Mouse (Mus musculus) gastrocnemius, postnatal 14 days (tissue): ENCODE data around the gene Fam178b. TPM values are rescaled to one million over a fixed set of nuclear protein-coding genes. Genes with fewer than 3 reads are reported as not detected.

Source experiments
- DNase-seq: peaks from one replicate; pipeline ENCODE4 v3.0.0; 2021; ENCODE audit warnings: mixed read lengths
- intact Hi-C: fragments of 180-260 bp; cut with DNase I; formaldehyde crosslinking; loops from one replicate; pipeline ENCODE4 v1.15.1; 2025; ENCODE audit warnings: low total_unique reads
- long read RNA-seq, 2 experiments: library from polyadenylated mRNA; stranded (forward); transcript quantifications; one replicate each; pipeline ENCODE4 v2.0.0; 2021
- total RNA-seq, 2 experiments: library from RNA; stranded (reverse); gene quantifications; 2 replicates each; pipeline ENCODE4 v1.2.3; 2021

Fam178b gene
- 1 to 10 TPM in 1 of 2 experiments, under 1 TPM in 1; 0.91 to 4.2 TPM for total RNA-seq
- long read RNA-seq, experiment 1, result 0 reads
- long read RNA-seq, experiment 2, partial matches to known transcripts, result 0 of 1 reads
- long read RNA-seq, experiment 2, other reads (novel, unspliced or antisense), result 0 of 1 reads

DNA sequence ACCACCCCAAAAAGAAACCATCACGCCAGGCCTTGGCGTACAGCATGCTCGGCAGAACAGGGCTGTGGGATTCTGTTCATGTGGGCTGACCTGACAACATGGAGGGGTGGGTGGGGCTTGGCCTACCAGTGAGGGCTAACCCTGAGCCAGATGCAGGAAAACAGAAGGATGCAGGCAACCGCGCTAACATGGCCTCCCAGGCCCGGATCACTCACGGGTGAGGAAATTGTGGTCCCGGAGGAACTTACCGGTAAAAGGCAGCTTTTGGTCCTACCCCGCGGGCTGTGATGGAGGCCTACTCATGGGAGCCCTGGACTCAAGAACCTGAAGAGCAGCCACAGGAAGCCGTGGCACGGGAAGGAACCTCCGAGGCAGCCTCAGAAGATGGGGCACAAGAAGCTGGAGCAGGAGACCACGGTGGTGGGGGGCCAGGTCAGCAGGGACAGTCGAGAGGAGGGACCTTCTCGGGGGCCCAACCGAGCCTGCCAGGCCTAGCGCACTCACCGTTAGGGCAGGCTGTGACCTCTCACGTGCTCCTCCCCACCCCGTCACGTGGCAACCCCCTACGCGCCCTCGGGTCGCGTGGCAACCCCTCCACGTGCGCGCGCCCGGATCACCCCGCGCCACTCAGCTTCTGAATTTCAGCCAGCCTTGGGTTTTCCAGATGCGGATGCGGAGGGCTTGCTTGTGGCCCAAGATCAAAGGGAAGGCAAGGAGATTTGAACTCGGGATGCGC lies at the start of gene Fam178b:
Gene Fam178b (minus strand): TSS at position 564 of the 736 bp plus-strand sequence.
- intact Hi-C loops, result loop anchor here (5.0 kb wide), 2 partner anchors 40 to 135 kb away; partner anchors contain the start of gene Ankrd39
- DNase-seq, result no peak

DNA sequence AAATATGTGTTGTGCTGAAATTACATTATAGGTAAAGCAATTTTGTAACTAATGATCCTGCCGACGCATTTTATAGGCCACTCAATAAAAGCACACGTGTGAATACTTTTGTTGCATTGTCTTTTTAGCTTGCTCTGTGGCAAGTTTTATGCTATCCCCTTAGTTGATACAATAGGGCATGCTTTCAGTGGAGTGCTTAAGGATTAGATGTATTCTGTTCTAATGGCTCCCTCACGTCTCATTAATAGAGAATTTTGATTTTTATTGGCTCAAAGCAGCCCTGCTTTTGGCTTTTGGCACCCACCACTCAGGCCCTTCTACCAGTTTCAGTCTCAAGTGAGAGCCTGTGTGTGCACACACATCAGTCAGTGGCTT lies 41.1 kb upstream of the Fam178b start:
- DNase-seq, result no peak
- intact Hi-C loops, result no loop called here

DNA sequence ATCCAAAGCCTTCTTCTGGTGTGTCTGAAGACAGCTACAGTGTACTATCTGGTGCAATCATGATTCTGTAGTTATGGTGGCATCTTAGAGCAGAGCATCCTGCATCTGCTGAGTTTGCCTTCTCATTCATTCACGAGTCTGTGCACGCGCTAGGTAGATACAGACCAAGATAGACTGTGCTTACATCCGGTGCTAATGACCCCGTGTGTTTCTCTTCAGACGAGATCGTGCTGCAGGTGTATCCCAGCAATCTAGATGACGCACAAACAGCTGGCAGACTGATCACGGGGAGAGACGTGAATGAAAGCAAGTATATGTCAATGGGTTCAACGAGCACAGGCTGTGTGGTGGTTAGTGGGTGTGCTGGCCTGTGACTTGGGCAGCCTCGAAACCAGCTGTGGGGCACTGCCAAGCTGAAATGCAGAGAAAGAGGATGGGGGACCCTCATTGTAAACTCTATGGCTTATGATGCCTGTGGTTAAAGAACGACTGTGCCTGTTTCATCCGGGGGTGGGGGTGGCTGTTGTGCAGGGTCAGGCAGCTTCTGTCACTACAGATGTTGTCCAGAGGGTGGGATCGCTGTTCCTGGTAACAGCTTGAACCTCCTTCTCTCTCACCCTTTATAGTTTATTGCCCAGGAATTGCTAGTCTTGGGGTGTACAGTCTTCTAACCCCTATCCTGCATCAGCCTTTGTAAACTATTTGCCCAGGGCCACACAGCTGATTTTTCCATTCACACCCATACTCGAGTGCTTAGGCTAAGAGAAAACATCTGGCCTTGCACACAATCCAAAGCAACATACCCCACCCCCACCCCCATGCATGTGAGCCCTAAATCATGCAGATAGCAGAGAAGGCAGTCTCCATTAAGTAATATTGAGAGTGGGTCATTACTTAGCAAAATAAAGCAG lies 40.4 kb upstream of the Fam178b start:
- intact Hi-C loops, result no loop called here
- no peak for DNase-seq

DNA sequence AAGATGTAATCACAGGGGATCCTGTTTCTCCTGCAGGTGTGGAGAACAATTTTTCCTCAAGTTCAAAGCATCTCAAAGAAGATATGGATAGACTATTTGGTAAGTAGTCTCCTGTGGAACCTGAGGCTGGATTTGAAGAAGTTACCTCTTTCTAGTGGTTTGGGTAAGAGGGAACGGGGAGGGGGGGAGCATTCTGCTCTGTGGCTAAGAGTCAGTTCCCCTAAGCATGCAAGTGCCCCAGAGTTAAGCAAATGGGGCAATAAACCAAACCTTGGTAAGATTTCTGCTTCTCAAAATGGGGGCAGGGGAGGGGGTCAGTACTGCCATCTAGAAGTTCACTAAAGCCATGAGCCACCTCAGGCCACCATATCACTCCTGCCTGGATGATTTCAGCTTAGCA lies 35.8 kb upstream of the Fam178b start:
- DNase-seq, result no peak
- intact Hi-C loops, result no loop called here

DNA sequence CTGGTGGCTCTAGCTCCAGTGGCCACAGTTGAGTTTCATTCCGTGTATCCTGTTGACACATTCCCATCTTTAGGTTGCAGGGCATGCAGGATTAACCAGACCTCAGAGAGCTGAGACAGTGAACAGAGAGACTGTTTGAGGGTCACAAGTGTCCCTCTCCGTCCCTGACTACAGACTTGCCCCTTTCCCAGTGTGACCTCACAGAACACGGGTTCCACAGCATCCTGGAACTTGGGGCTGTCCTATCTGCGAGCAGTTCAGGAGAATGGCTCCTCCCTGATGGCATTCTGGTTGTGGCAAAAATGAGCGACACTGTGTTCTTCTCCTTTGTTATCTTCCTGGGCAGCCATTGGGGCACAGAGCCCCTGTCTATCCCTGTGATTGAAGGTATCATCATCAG lies 31.3 kb upstream of the Fam178b start, which contains the start of gene Actr1b:
Gene Actr1b (minus strand): TSS at position 112 of the 400 bp plus-strand sequence.
- intact Hi-C loops, result no loop called here
- DNase-seq, result no peak

DNA sequence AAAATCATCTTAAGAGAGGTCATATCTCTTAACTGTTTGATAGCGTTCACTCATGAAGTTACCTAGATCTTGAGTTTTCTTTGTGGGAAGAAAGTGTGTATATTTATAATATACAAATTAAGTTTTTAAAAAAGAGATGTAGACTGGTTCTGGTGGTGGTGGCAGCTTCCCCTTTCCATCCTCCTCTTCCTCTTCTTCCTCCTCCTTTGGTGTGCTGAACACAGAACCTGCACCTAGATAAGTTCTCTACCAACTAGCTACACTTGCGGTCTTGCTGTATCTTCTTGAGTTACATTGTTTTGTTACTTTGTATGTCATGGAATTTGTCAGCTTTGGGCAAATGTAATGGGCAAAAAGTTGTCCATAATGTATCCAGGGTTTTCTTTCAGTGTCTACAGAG lies 28.1 kb upstream of the Fam178b start:
- intact Hi-C loops, result no loop called here
- no peak for DNase-seq

DNA sequence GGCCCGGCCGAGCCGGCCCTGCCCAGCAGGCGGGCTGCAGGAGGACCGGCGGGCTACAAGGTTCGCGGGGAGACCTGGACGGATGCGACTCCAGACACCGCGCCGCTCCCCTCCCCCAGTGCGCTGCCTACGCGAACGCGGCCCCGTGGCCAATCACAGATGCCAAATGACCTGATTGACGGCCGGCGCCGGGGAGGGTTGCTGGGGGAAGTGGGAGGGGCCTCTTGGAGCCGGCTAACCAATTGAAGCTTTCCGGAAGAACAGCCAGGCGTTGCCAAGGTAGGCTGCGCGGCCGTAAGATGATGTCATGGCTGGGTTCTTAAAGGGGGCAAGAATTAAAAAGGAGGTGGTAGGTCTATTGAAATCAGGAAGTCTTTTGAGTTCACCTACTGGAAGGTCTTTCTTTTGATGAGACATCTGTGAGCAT lies 26.9 kb upstream of the Fam178b start, which contains the start of gene 4933424G06Rik:
Gene 4933424G06Rik (plus strand): TSS at position 296 of the 427 bp plus-strand sequence.
- peak; percentile 99 for DNase-seq
- intact Hi-C loops, result no loop called here

DNA sequence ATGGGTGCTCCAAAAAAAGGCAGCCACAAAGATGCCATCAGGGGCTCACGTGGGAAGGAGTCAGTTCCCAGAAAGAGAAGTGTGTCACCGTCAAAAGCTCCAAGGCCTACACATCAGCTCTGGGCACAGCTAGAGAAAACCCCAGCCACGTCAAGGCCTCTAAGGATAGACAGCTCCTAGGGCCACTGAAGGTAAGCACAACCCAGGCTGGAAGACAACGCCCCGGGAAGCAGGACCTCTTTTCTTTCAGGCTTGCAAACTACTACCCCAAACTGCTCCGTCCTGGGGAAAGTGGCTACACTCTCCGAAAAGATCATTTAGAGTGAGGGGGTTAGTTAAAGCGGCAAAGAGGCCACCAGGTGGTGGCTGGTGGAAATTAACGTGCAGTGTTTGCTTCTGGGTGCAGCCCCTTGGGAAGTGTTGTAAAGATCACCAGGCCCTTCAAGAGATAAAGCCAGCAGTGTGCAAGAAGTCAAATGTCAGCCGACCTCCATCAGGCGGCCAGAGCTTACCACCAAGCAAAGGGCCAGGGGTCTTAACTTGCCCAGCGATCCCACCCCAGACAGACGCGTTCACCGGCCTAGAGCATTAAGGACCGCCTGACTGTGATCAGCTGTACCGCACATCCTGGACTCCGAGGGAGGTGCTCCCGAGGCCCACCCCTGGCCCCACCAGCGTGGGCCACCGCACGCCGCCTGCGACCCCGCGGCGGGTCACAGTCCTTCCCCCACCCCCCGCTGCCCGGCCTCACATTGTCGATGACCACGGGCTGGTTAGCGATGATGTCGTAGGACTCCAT lies 26.3 kb upstream of the Fam178b start:
- intact Hi-C loops, result no loop called here
- DNase-seq, result peak; percentile 17

DNA sequence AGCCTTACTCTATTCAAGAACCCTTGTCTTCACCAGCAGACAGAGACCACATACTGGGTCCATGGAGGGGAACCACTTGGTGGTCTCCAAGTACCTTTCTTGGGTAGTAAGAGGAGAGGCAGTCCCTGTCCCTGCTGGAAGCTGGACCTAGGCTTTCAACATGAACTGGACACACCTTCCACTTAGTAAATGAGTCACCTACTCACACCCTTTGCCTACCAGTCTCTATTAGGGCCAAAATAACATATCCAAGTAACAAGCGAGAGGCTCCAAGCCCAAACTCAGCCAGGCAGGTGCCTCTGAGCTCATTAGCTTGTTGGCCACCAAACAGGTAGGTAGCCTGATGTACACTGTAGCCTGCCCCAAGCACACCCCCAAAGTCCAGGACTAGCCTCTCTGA lies 25.6 kb upstream of the Fam178b start:
- intact Hi-C loops, result no loop called here

DNA sequence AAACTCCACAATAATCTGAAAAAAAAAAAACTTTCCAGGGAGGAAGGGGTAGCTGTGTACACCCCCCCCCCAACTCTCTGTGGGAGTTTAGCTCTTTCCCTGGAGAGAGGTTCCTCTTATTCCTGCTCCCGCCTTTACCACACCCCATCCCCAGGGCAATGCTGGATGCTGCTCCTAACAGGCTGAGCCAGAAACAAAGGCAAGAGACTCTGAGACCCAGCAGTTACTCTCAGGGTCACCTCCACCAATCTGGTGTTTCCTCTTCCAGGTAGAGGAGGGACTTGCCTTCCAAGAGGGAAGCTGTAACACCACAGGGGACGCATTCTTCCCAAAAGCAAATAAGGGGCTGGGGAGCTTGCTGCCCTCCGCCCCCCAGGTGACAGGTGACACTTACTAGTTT lies 24.8 kb upstream of the Fam178b start:
- intact Hi-C loops, result no loop called here
- no peak for DNase-seq

More for the DNA sequence above, 25.6 kb upstream of the Fam178b start:
- DNase-seq, result no peak

DNA sequence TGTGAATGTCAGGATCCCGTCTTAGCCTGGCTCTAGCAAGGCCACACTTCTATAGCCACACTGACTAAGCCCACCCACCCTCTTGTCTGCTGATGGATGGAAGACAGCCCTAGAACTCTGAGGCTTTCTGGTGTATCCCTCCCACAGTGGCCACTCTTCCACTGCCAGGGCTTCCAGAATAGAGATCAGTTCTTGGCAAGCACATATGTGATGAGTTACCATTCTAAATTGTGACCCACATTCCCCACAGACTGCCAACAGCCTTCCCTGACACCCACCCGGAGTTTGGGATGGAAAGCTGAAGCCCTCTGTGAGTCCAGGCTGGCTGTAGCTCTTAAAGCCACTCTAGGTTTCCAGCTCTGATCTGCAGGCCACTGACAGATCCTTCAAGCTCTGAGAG lies 24.2 kb upstream of the Fam178b start:
- intact Hi-C loops, result no loop called here
- DNase-seq, result no peak

DNA sequence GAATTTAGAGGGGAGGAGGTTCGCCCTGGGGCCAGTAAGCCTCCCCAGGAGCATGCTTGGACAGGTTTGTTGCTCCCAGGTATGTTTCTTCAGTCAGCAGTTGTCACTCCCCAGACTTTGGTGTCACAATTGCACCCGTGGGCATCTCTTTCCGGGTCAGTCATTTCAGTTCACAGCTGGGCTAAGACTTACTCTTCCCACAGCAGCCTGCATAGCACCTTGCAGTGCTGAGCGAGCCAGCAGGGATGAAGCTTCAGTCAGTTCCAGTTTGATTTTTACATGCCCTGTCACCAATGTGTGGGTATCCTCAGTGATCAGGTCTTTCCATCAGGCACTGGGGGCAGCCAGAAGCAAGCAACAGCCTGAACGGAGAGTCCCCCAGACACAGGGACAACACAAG lies 14.0 kb upstream of the Fam178b start:
- no peak for DNase-seq

DNA sequence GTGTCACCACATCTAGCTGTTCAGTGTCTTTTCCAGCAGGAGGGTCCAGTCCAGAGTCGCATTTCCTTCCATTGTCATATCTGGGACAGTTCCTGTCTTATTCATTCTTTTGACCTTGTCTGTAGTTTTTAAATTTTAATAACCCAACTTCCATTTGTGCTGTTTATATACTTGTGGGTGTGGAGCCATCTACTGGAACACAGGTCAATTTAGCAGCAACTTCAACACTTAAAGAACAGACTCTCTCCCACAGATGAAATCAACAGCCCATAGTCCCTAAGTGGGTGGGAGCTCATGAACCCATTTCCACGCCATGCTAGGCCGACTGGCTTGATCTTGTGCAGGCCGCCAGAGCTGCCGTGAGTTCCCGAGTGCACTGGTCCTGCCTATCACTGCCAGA lies 13.4 kb upstream of the Fam178b start:
- no peak for DNase-seq
- intact Hi-C loops, result no loop called here

More for the DNA sequence above, 14.0 kb upstream of the Fam178b start:
- intact Hi-C loops, result no loop called here

DNA sequence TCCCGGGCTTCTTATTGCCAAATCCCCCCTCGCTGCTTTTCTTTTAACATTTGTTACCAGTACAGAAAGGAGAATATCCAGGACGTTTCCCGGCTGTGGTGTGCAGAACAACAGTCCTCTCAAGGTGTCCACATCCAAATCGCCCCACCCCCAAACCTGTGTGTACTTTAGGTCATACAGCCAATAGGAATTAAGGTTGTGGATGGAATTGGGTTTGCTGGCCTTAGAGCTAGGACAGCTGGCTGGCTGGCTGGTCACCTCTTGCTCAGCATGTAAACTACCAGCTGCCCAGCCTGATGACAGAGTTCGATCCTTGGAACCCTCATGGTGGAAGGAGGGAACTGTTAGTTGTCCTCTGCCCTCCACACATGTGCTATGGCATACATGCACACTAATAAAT lies 11.9 kb upstream of the Fam178b start:
- no peak for DNase-seq
- intact Hi-C loops, result no loop called here

DNA sequence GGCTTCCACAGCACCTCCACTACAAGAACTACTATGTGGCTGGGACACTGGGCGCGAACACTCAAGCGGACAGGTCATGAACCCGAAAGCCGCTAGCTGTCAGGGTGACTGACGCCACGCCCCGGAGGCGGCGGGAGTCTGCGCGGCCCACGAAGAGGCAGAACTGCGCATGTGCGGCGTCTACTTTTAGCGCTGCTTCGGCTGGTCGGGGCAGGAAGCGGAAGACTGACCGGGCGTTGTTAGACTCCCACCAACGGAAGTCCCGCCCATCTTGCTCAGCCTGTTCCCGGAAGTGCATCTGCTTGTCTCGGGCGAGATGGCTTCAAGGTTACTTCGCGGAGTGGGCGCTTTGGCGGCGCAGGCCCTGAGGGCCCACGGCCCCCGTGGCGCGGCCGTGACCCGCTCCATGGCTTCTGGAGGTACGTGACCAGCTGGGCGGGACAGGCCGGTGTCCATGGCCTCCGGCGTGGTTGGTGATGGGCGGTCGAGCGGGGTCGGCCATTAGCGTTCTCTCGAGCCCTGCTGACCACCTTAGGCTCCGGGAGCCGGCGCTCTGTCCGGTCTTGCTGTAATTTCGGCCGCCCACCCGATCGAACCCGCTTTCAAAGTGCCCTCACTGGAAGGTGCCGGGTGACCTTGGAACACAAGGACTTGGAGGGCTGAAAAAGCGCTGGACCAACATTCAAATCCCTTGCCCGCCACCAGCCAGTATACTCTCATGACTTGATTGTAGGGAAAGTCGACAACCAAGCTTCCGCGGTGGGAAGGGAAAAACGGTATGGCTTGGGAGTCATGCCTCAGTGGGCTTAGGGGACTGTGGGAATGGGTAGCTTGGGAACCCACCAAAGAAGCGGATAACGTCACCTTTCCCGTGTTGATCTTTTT lies 8.5 kb upstream of the Fam178b start, which contains the start of gene Cox5b:
Gene Cox5b (plus strand): TSS at position 179 of the 885 bp plus-strand sequence.
- DNase-seq, result peak; percentile 98
- intact Hi-C loops, result no loop called here

DNA sequence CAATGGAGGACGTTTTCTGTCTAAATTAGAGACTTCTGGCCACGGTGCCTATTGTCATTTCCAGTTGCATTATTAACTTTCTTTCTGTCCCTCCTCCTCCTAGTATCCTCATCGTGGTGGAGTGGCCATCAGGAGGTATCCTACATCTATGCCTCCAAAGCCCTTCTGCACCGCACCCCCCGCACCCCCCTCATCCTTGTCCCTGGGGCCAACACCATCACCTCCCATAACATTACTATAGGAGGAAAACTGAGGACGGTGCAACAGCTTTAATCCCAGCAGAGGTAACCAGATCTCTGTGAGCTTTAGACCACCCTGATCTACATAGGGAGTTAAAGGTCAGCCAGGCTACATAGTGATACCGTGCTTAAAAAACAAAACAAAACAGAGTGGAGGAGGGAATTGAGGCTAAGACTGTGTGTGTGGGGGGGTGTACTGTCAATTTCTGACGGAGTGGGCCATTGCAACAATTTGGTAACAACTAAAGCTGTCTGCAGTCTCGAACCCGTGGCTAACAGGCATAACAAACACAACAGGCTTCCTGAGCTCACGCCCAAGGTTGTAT lies 7.8 kb upstream of the Fam178b start:
- intact Hi-C loops, result no loop called here
- no peak for DNase-seq

DNA sequence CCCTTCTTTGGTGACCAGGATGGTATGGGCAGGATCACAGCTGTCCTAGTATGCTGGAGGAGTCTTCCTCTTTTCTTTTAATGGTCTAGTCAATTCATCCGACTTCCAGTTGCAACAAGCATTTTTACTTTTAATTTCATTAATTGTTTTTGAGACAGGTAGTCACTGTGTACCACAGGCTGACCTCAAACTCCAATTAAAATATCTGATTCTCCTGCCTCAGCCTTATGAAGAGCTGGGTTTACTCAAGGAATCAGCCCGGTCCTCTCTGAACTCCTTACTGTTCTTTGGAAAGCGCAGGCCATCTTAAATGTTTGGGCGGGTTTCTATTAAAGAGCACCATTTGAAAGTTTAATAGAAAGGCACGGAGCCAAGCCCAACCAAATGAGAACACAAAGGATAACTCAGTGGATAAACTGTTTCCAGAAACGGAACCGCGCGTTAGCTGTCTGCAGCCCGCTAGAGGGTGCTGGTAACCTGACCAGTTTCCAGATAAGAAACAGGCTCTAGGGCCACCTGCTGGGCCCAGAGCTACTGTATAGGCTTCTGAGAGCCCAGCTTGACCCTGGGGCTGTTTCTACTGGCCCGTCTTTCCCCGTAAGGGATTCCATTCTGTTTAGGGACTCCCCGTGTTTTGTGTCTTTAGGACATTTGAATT lies 956 bp upstream of the Fam178b start:
- DNase-seq, result peak; percentile 83
- intact Hi-C loops, result loop anchor here (5.0 kb wide), 2 partner anchors 42 to 137 kb away; partner anchors contain the start of gene Ankrd39
